Mouse (Mus musculus): ENCODE measurements at regions not wholly inside any gene's neighbourhood (a gene's known extent, or its start where the extent isn't known, plus 50 kb on each side); places are given as distances from the start of the nearest gene placed in this dataset.

DNA sequence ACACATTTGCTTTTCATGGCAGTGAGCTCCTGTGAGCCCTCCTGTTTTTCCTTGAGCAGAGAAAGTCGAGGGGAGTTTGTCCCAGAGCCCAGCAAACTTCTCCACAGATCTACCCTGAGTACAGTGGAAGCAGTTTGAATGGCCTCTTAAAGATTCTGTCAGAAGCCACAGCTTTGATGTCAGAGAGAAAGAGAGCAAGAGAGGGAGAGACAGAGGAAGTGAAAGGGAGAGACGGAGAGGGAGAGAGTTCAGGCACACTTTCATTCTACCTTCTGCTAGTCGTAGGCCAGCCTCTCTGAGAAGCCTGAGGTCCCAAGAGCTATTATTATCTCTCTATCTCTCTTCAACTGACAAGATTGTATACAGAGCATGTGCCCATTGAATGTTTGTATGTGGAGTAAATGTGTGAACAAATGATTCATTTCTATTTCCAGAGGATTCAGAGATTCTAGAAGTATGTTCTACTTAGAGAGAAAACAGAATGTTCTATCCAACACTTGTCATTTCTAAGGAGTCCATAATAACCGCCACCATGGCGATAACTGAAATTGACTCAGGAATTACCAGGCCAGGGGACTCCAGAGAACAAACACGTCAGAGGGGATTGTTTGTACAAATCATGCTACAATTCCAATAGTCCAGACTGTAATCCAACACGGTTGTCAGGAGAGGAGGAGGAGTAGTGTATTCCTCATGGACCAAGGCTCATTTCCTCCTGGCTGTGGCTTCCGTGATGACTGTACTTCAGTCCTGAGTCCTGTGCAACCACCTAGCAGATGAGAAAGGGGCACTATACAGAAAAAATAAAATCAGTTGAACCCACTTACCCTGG, 183.6 kb upstream of the Sesn3 start:
- TF ChIP-seq CTCF (IDR thresholded peaks at IDR 0.05): no peak
- TF ChIP-seq EP300 (IDR thresholded peaks at IDR 0.05): peak; percentile 66
- Histone ChIP-seq H3K4me3 (ENCODE audit: low read depth, low read length) (no peak overlapping the region), H3K27ac (ENCODE audit: low read length) (no peak overlapping the region), H3K4me2 (replicated peaks; ENCODE audit: low read depth, low read length) (no peak overlapping the region), H3K9ac (replicated peaks; ENCODE audit: low read depth) (no peak overlapping the region), H3K27me3 (replicated peaks; ENCODE audit: insufficient read depth, low read length) (no peaks in the 10 kb centered on the region), H3K9me3 (ENCODE audit: low read length) (no peaks in the 10 kb centered on the region), H3K36me3 (ENCODE audit: insufficient read depth, low read length) (no peaks in the 10 kb centered on the region), H3K4me1 (ENCODE audit: insufficient read depth, low read depth, low read length) (peaks cover 8% of the 10 kb centered on the region; the same call in 1 of the 2 replicates)
- ATAC-seq: peak; percentile 71
- DNase-seq (ENCODE audit: low spot score): no peak
- 56% methylated on average over 8 of the region's 8 CpGs for WGBS

DNA sequence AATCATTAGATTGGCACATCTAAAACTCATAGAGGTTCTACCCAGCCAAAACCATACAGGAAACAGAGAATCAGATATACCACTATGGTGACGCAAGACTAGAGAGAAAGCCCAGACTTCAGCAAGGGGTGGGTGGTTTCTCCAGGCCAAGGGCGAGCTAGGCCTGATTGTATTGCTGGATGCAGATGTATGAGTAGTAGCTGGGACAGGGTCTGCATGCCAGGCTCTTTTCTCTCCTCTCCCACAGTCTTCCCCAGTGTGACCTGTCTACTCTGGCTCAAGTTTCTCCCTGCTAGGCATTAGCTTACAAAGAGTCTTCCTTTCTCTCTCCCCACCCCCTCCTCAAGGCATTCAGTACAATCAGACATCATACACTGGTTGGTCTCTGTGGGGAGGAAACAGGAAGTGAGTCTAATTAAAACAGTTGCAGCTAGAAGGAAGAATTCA, 181.8 kb upstream of the Sesn3 start:
- DNase-seq (ENCODE audit: low spot score): peak; percentile 24

DNA sequence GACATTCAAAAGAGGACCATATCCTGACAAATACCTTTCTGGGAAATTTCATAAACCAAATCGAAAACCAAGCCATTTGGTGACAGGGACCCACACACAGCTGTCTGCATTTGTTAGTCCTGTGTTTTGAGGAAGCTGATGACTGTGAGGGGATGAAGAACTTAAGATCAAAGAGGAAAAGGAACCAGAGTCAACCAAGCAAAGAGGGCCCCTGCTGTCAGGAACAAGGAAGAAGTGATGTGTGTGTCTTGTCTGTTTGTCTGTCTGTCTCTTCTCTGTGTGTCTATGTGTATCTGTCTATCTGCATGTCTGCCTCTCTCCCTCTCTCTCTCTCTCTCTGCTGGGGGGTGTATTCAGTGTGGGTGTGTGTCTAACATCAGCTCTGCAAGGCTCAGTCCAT, 171.3 kb upstream of the Sesn3 start:
- no peak overlapping the region for H3K4me2 ChIP-seq (replicated peaks; ENCODE audit: low read depth, low read length)
- no peak overlapping the region for H3K9ac ChIP-seq (replicated peaks; ENCODE audit: low read depth)
- DNase-seq (ENCODE audit: low spot score) (no peak), ATAC-seq (no peak)
- no peak overlapping the region for H3K27ac ChIP-seq (ENCODE audit: low read length)
- H3K4me1 ChIP-seq (ENCODE audit: insufficient read depth, low read depth, low read length): no peaks in the 10 kb centered on the region; the same call in 1 of the 2 replicates
- no peaks in the 10 kb centered on the region for H3K9me3 ChIP-seq (ENCODE audit: low read length)
- H3K36me3 ChIP-seq (ENCODE audit: insufficient read depth, low read length): no peaks in the 10 kb centered on the region
- H3K4me3 ChIP-seq (ENCODE audit: low read depth, low read length): no peak overlapping the region
- WGBS: 67% methylated on average over 1 of the region's 1 CpGs
- no peak for TF ChIP-seq EP300 (IDR thresholded peaks at IDR 0.05)
- no peak for TF ChIP-seq CTCF (IDR thresholded peaks at IDR 0.05)
- no peaks in the 10 kb centered on the region for H3K27me3 ChIP-seq (replicated peaks; ENCODE audit: insufficient read depth, low read length)

More for the DNA sequence above, 181.8 kb upstream of the Sesn3 start:
- no peak overlapping the region for H3K9ac ChIP-seq (replicated peaks; ENCODE audit: low read depth)
- WGBS: 60% methylated on average over 2 of the region's 2 CpGs
- H3K36me3 ChIP-seq (ENCODE audit: insufficient read depth, low read length): no peaks in the 10 kb centered on the region
- peak; percentile 10 for ATAC-seq
- no peaks in the 10 kb centered on the region for H3K27me3 ChIP-seq (replicated peaks; ENCODE audit: insufficient read depth, low read length)
- H3K4me2 ChIP-seq (replicated peaks; ENCODE audit: low read depth, low read length): no peak overlapping the region
- H3K4me1 ChIP-seq (ENCODE audit: insufficient read depth, low read depth, low read length): peaks cover 8% of the 10 kb centered on the region; the same call in 1 of the 2 replicates
- H3K27ac ChIP-seq (ENCODE audit: low read length): no peak overlapping the region
- no peak overlapping the region for H3K4me3 ChIP-seq (ENCODE audit: low read depth, low read length)
- TF ChIP-seq EP300 (IDR thresholded peaks at IDR 0.05): no peak
- no peak for TF ChIP-seq CTCF (IDR thresholded peaks at IDR 0.05)
- H3K9me3 ChIP-seq (ENCODE audit: low read length): no peaks in the 10 kb centered on the region

DNA sequence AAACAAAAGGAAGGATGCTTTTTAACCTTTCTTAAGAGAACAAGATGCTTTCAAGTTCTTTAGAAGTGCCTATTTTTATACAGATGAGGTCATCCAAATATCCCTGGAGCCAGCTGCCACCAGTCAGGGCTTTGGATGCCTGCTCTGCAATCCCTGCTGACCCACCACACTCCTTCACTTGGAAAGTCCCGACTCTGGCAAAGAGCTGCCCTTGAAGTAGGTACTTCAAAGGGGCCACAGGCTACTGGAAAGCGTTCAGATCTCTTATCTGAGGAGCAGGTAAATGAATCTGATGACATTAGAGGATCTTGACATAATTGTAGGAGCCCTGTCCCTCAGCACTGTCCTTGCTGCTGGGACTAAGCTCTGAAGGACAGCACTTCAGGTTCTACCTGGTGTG, 169.9 kb upstream of the Sesn3 start:
- Histone ChIP-seq H3K9ac (replicated peaks; ENCODE audit: low read depth) (no peak overlapping the region), H3K9me3 (ENCODE audit: low read length) (no peaks in the 10 kb centered on the region), H3K27ac (ENCODE audit: low read length) (peak overlapping the region; percentile 14; the same call in 1 of the 2 replicates), H3K4me3 (ENCODE audit: low read depth, low read length) (no peak overlapping the region), H3K27me3 (replicated peaks; ENCODE audit: insufficient read depth, low read length) (no peaks in the 10 kb centered on the region), H3K4me2 (replicated peaks; ENCODE audit: low read depth, low read length) (no peak overlapping the region), H3K4me1 (ENCODE audit: insufficient read depth, low read depth, low read length) (peaks cover 3% of the 10 kb centered on the region; the same call in 1 of the 2 replicates), H3K36me3 (ENCODE audit: insufficient read depth, low read length) (no peaks in the 10 kb centered on the region)
- DNase-seq (ENCODE audit: low spot score): peak; percentile 85
- ATAC-seq: peak; percentile 91
- TF ChIP-seq EP300 (IDR thresholded peaks at IDR 0.05) (peak; percentile 47), CTCF (IDR thresholded peaks at IDR 0.05) (no peak)
- WGBS: 27% methylated on average over 2 of the region's 2 CpGs

DNA sequence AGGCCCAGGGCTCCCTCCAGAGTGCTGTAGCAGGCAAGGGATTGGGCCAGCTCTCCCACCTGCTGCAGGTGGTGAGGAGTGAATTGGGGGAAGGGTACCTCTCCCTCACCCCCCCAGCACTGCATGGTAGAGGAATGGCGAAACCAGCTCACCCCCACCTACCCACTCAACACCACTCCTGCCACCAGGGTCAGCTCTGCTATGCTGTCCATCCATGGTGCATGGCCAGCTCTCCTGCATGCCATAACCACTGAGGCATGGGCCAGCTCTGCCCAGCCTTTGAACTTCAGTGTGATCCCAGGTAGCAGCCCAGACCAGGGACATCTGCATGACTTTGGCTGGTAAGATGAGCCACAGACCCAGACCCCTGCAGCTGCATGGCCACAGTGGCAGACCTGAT, 168.5 kb upstream of the Sesn3 start:
- no peak for DNase-seq (ENCODE audit: low spot score)
- Histone ChIP-seq H3K4me2 (replicated peaks; ENCODE audit: low read depth, low read length) (no peak overlapping the region), H3K4me1 (ENCODE audit: insufficient read depth, low read depth, low read length) (peaks cover 3% of the 10 kb centered on the region; the same call in 1 of the 2 replicates), H3K4me3 (ENCODE audit: low read depth, low read length) (no peak overlapping the region), H3K9ac (replicated peaks; ENCODE audit: low read depth) (no peak overlapping the region), H3K27ac (ENCODE audit: low read length) (no peak overlapping the region), H3K9me3 (ENCODE audit: low read length) (no peaks in the 10 kb centered on the region), H3K36me3 (ENCODE audit: insufficient read depth, low read length) (no peaks in the 10 kb centered on the region), H3K27me3 (replicated peaks; ENCODE audit: insufficient read depth, low read length) (no peaks in the 10 kb centered on the region)
- ATAC-seq: no peak
- TF ChIP-seq EP300 (IDR thresholded peaks at IDR 0.05) (no peak), CTCF (IDR thresholded peaks at IDR 0.05) (no peak)
- WGBS: 92% methylated on average over 1 of the region's 1 CpGs

DNA sequence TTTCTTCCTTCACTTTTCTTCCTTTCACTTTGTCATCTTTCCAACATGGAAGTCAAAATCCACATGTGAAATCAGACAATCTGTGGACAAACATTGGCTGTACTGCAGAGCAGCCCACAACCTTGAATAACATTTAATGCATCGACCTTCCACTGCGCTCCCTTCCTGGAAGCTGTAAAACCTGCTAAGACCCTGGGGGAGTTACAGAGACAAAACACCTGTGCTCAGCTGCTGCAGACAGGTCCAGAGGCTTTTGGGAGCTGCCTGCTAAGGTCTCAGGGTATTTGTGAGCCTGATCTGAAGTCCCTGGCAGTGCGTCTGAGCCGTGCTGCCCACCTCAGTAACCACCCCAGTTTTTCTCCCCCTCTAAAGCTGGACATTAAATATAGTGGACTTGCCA, 166.1 kb upstream of the Sesn3 start:
- DNase-seq (ENCODE audit: low spot score) (no peak), ATAC-seq (no peak)
- H3K27ac ChIP-seq (ENCODE audit: low read length): no peak overlapping the region
- no peaks in the 10 kb centered on the region for H3K9me3 ChIP-seq (ENCODE audit: low read length)
- no peak for TF ChIP-seq EP300 (IDR thresholded peaks at IDR 0.05)
- no peak for TF ChIP-seq CTCF (IDR thresholded peaks at IDR 0.05)
- no peak overlapping the region for H3K4me3 ChIP-seq (ENCODE audit: low read depth, low read length)
- WGBS: 64% methylated on average over 4 of the region's 4 CpGs
- H3K36me3 ChIP-seq (ENCODE audit: insufficient read depth, low read length): no peaks in the 10 kb centered on the region
- no peak overlapping the region for H3K9ac ChIP-seq (replicated peaks; ENCODE audit: low read depth)
- H3K4me1 ChIP-seq (ENCODE audit: insufficient read depth, low read depth, low read length): peaks cover 3% of the 10 kb centered on the region; the same call in 1 of the 2 replicates
- H3K27me3 ChIP-seq (replicated peaks; ENCODE audit: insufficient read depth, low read length): no peaks in the 10 kb centered on the region
- no peak overlapping the region for H3K4me2 ChIP-seq (replicated peaks; ENCODE audit: low read depth, low read length)
